Mouse (Mus musculus): ENCODE data around the gene Gm3233.
"Not testable (repeated sequence)": the region's sequence is repeated elsewhere in the genome, so short reads cannot be mapped to it uniquely, and the experiment has no call there.

GRCm38 (mm10) chr10:77776844-77777243, 17.4 kb upstream of the Gm3233 start, which contains the start of gene Gm7138:
- not testable (repeated sequence) for TF ChIP-seq CTCF (conservative IDR thresholded peaks at IDR 0.05; ENCODE audit: low read length); NANOG (IDR thresholded peaks at IDR 0.05; ENCODE audit: borderline replicate concordance, low read length)
